Mouse (Mus musculus): ENCODE results near the gene Slc22a17. TPM values are rescaled to one million over a fixed set of nuclear protein-coding genes. Genes with fewer than 3 reads are reported as not detected.

The Slc22a17 gene
- total RNA-seq (2023), result under 1 TPM; 0.55 to 0.57 TPM

DNA sequence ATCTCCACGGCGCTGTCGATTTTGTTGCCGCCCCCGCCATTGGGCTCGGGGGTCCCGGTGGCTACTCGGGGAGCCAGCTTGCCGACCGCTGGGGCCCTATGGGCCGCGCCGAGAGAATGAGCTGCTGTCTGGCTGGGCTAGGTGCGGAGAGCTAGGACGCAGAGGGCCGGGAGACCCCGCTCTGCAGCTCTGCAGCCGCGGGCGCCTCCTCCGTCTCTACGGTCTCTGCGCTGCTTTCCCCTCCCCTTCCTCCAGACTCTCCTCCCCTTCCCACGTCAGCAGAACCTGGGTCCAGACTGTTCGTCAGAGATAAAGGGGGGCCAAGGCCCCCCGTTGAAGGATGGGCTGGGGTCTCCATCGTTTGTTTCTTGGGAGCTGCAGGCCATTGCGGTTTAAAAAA is at the start of gene Slc22a17:
Slc22a17 (minus strand) TSS at position 247 of the 400 bp plus-strand sequence.

DNA sequence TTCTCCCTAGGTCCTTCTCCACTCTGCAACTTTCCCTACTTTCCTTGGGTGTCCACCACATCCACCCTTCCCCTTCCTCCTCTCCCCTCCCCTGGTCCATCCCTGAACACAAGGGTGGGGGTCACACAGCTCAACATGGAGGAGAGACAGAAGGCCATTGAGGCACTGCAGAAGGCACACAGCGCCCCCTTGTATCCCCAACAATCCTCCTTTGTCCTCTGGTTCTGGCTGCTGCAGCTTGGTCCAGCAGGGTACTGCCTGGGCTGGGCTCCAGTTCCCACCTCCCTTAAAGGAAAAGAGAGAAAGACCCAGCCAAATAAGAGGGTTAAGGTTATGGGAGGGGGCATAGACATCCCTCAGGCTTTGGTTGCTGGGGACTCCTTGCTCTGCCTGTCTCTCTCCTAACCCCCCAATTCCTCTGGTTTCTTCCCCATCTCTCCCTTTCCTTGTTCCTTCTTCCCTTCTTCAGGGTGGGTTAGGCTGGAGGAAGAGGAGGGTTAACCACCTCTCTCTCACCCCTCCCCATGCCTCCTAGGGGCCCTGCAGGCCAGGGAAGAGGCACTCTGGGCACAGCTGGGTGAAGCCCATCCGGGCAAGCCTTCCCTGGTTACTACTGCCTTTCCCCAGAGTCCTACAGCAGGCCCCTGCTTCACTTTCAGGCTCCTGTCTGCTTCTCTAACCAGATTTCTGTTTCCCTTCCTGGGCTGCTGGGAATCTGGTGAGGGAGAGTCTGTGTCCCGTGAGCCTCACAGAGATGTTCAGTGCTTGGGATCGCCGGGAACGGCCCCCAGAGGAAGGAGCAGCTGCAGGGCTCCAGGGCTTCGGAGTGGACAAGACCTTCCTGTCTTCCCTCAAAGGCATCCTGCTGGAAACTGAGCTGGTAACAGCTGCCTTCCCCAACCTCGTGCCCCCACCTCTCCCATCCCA is 23.2 kb upstream of the Slc22a17 start, which contains the start of gene Cmtm5:
Cmtm5 (plus strand) TSS at position 358 of the 927 bp plus-strand sequence.

DNA sequence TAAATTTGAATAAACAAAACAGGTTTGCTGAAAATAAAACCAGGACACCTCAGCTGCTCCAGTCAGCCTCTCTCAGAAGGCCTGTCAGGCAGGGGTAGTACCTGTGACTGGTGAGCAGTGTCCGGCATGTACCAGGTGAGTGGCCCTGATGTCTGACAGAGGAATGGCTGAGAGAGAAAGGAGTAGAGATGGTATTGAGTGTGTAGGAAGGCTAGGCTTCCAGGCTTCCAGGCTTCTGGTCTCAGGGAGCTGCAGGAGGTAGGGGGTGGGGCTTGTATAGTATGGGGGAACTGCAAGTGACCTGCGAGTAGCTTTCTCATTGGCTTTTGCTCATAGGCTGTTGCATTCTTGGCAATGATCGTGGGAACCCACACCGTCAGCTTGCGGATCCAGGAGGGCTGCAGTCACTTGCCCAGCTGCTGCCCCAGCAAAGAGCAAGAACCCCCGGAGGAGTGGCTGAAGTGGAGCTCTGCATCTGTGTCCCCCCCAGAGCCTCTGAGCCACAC is 19.8 kb upstream of the Slc22a17 start, which contains the start of gene Il25:
Il25 (plus strand) TSS at position 51 of the 506 bp plus-strand sequence.

GRCm38 (mm10) chr14:54925349-54926342 is 12.7 kb upstream of the Slc22a17 start, which contains the start of gene Efs:
Efs (minus strand) TSS chr14:54926126.

DNA sequence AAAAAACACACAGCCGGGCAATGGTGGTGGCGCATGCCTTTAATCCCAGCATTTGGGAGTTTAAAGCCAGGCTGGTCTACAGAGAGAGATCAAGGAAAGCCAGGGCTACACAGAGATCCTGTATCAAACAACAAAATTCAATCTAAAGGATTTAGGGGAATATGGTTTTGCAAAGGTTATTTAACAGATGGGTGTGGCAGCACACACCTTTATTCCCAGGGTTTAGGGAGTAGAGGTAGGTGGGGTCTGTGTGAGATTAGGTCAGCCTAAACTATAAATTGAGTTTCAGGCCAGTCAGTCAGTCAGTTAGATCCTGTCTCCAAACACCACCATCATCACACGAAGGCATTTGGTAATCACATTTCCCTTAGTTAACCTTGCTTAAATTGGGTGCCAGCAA is 20.7 kb downstream of the Slc22a17 start, which contains the start of gene Pabpn1:
Pabpn1 (plus strand) TSS at position 301 of the 400 bp plus-strand sequence.

GRCm38 (mm10) chr14:54883154-54884021 is 29.5 kb downstream of the Slc22a17 start, which contains the start of the genes Bcl2l2 and Gm20521:
Bcl2l2 (plus strand) TSS chr14:54883377.
Gm20521 (plus strand) TSS chr14:54883441.

DNA sequence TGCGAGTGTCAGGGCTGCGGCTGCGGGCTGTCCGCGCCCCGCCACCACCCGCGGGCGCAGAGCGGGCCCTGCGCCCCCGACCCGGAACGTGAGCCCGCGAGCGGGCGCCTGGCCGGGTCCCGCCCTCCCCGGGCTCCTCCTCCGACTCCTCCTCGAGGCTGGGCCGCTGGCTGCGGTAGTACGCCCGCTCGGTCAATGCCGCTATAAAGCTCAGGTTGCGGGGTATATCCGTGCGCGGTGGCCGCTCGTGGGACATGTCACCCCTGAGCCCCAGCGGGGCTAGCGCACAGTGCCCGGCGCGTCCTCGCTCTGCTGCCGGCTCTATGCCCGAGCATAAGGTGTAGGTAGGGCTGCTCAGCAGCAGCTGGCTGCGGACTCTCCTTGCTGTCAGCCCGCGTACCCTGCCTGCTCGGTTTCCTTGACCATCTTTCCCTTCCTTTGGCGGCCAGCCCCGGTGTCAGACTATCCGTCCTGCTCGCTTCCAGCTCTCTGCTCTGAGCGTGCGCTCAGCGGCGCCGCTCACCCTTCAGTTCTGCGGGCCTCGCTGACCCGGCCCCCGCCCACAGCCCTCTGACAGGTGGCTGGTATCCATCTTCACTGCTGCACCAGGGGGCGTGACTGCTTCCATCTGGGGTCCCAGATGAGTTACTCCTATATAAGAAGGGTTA is 35.8 kb downstream of the Slc22a17 start, which contains the start of gene Ppp1r3e:
Ppp1r3e (minus strand) TSS at position 503 of the 668 bp plus-strand sequence.

DNA sequence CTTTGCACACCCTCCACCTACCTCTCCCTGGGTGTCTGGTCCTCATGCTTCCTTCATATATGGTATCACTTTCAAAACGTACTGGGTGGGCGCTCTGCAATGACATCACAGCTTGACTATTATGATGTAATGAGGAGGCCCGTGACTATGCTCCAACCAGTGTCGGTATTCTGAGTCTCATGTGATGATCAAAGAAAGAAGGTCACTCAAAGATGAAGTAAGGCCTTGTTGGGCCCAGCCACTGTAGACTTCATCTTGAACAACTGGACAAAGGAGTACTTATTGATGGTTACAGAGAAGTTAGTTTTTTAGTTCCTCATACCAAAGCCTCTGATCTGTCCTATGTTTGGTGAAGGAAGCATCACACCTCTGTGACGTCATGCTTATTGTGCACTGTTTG is 42.1 kb downstream of the Slc22a17 start, which contains the start of gene Homez:
Homez (minus strand) TSS at position 101 of the 400 bp plus-strand sequence.

Other genes starting within 250 kb of the Slc22a17 start
- gene 1700123O20Rik, start 226.9 kb downstream of the Slc22a17 start, total RNA-seq (2023), result 10 to 100 TPM; 29.0 to 31.1 TPM
- gene Acin1, start 226.2 kb downstream of the Slc22a17 start, total RNA-seq (2023), result 100 to 1,000 TPM; 245 to 254 TPM
- gene Gm29776, start 214.3 kb downstream of the Slc22a17 start, total RNA-seq (2023), result under 1 TPM; 0.40 to 0.70 TPM
- gene Cebpe, start 201.0 kb downstream of the Slc22a17 start, total RNA-seq (2023), result 100 to 1,000 TPM; 181 to 183 TPM
- 1 to 10 TPM; 5.0 to 5.1 TPM for gene Slc7a8, start 131.2 kb downstream of the Slc22a17 start, total RNA-seq (2023)
- not detected for gene Rnf212b, start 99.0 kb downstream of the Slc22a17 start, total RNA-seq (2023)
- 10 to 100 TPM in 1 of 2 experiments, 1 to 10 TPM in 1; 8.7 to 10.9 TPM for gene Homez, start 42.2 kb downstream of the Slc22a17 start, total RNA-seq (2023)
- 1 to 10 TPM; 1.7 to 2.5 TPM for gene Ppp1r3e, start 35.6 kb downstream of the Slc22a17 start, total RNA-seq (2023)
- 1 to 10 TPM; 6.6 to 8.1 TPM for gene Bcl2l2, start 29.8 kb downstream of the Slc22a17 start, total RNA-seq (2023)
- gene Gm20521, start 29.7 kb downstream of the Slc22a17 start, total RNA-seq (2023), result 1 to 10 TPM in 1 of 2 experiments, under 1 TPM in 1; 0.85 to 1.5 TPM
- gene Pabpn1, start 20.6 kb downstream of the Slc22a17 start, total RNA-seq (2023), result 100 to 1,000 TPM; 136 to 145 TPM
- under 1 TPM in 1 of 2 experiments, not detected in 1; 0.33 TPM for gene Efs, start 13.0 kb upstream of the Slc22a17 start, total RNA-seq (2023)
- gene Il25, start 19.6 kb upstream of the Slc22a17 start, total RNA-seq (2023), result not detected
- gene Cmtm5, start 23.1 kb upstream of the Slc22a17 start, total RNA-seq (2023), result not detected
- not detected for gene Myh6, start 53.8 kb upstream of the Slc22a17 start, total RNA-seq (2023)
- not detected for gene Gm17428, start 63.8 kb upstream of the Slc22a17 start, total RNA-seq (2023)
- gene Myh7, start 81.5 kb upstream of the Slc22a17 start, total RNA-seq (2023), result not detected
- 10 to 100 TPM; 35.4 to 38.4 TPM for gene Ngdn, start 102.3 kb upstream of the Slc22a17 start, total RNA-seq (2023)
- 1 to 10 TPM; 1.7 to 2.1 TPM for gene Zfhx2, start 179.2 kb upstream of the Slc22a17 start, total RNA-seq (2023)
- 1 to 10 TPM; 2.8 to 3.8 TPM for gene Thtpa, start 181.7 kb upstream of the Slc22a17 start, total RNA-seq (2023)
- 10 to 100 TPM; 37.1 to 42.6 TPM for gene Ap1g2, start 193.5 kb upstream of the Slc22a17 start, total RNA-seq (2023)
- gene Jph4, start 203.8 kb upstream of the Slc22a17 start, total RNA-seq (2023), result not detected

All from neutrophil, adult 83 days (primary cell).